Mouse (Mus musculus) adipocyte (in vitro differentiated cells): ENCODE results near the gene Tm7sf2.

Experiments used
- DNase-seq: peaks from one replicate; pipeline ENCODE4 v3.0.0-alpha.2; 2016; ENCODE audit warnings: low spot score

Tm7sf2 gene

DNA sequence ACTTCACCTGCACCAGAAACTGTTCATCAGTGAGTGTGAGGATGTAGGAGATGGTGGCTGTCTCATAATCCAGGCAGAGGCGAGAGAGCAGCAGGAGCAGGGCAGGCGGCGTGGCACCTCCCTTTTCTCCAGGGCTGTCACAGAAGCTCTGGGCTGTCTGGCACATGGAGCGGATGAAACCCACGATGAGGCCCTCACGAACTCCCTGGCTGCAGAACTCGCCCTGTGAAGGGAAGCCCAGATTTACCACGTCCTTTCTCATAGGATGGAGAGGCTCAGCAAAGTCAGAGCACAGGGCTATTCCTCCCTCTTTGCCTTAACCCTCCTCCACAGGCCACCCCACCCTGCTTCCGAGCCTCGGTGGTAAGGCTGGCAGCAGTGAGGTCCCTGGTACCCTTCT lies 1.7 kb upstream of the Tm7sf2 start:
- no peak for DNase-seq

GRCm38 (mm10) chr19:6068951-6069350 lies 778 bp upstream of the Tm7sf2 start:
- no peak for DNase-seq

- DNase-seq, result peak; percentile 78
Measured at GRCm38 (mm10) chr19:6067011-6067723, 1.0 kb downstream of the Tm7sf2 start.

DNA sequence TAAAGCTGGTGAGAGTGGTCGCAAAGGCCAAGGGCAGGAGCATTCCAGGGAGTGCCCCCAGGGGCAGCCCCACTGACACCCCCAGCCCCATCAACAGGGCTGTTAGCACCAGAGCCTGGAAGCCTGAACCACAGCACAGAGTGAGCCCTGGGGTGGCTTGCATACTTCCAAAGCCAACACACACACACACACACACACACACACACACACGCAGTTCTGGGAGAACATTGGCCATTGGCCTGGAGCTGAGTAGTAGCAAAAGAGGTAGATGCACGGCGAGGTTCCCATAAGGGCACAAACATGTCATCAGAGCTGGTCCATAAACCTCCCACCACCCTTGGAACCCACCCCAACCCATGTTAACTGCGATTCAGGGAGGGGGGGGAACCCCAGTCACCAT lies 1.6 kb downstream of the Tm7sf2 start:
- DNase-seq, result no peak

DNA sequence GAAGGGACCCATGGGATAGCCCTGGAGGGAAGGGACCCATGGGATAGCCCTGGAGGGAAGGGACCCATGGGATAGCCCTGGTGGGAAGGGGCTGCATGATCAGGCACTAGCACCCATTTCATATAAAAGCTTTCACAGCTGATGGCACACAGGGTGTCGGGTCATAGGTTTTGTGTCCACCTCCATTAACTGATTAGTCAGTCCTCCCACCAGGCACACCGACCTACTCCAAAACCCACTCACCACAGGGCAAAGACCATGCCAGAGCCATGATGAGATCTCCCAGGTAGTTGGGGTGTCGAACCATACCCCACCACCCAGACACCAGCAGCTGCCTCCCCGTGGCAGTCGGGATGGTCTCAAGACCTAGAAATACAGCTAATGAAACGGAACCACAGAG lies 5.1 kb downstream of the Tm7sf2 start:
- DNase-seq, result no peak

DNA sequence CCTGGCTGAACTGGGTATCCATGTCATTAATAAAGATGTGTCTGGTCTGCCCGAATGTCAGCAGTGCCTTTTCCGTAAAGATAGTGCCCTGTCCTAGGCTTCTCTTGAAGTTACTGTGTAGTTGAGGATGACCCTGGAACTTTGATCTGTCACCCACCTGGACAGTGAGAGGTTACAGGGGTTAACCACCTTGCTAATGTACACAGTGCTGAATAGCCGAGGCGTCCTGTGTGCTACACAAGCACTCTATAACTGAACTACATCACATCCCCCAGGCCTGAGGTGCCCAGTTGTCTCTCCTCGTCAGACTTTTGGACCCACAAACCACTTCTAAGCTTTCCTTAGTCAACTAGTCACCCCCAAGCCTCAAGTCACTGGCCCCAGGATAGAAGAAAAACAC lies 5.8 kb downstream of the Tm7sf2 start:
- DNase-seq, result no peak

DNA sequence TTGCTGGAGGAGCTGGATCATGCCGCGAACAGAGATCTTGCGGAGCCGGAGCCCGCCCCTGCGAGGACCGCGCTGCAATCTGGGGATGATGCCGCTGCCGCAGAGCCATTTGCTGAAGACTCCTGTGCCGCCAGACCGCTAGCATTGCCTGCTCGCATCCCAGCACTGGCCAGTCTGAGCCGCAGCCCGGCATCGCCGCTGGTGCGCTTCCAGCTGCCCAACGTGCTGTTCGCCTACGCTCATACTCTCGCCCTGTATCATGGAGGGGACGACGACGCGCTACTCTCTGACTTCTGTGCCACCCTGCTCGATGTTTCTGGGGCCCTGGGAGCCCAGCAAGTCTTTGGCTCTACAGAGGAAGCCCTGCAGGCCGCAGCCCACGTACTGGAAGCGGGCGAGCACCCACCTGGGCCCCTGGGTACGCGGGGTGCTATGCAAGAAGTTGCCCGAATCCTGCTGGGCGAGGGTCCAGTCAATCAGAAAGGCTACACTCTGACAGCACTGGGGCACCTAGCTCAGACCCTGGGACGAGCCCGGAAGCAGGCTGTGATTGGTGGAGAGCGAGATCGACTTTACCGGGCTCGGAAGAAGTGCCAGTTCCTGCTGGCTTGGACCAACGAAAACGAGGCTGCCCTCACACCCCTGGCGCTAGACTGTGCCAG lies 6.4 kb downstream of the Tm7sf2 start:
- peak; percentile 61 for DNase-seq

- peak; percentile 99 for DNase-seq
Measured at GRCm38 (mm10) chr19:6061021-6061533, 7.1 kb downstream of the Tm7sf2 start, which contains the start of gene Znhit2. Gene Znhit2 (plus strand): TSS chr19:6061192.

DNA sequence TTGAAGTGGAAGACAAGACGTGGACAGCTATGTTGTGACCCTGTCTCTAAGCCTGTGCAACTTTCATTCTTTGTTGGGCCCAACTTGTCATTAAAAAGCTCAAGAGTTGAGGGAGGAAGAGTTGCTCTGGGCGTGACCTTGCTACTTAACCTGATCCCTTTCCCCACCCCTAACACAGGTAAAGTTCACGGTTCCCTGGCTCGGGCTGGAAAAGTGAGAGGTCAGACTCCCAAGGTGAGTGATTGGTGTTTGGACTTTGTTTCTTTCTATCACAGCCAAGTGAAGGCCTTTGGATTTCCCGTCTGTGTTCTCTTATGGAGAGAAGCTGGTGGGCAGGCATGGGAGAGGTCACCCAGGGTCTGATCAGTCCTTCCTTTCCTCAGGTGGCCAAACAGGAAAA lies 9.2 kb downstream of the Tm7sf2 start:
- DNase-seq, result no peak

- peak; percentile 33 for DNase-seq
Measured at GRCm38 (mm10) chr19:6058513-6058912, 9.7 kb downstream of the Tm7sf2 start.

DNA sequence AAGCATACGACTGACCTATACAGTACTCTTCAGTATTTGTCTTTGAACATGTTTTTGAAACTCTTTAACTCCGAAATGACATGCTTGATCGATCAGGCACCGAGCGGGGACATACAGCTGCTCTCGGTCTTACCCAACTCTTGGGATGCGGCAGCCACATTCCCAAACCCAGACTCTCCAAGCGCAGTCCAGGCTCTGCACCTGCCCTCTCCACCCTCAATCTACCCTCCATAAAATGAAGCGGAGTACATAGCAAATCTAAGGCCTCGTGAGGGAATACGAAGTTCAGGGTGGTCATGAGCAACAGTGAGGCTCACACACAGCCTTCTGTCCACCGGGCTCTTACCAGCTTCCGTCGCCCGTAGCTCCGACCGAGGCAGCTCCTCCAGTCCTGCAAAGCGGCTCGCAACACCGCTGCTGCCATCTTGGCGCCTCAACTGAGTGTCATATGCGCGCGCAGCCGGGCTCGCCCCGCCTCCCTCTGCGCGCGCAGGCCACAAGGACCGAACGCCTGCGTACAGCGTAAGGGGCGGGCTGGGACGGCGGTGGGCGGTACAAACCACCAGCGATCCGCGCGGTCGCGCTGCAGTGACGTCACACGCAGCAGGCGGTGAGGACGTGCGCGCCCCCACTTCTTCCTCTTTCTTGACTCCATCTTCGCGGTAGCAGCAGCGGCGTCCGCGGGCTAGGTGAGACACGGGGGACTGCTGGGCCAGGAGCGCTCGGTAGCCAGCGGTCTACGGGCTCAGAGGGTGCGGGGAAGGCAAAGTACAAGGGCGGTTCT lies 10.7 kb downstream of the Tm7sf2 start, which contains the start of the genes Mrpl49 and Fau:
Gene Mrpl49, minus strand, starts transcription at position 473 of the 784 bp plus-strand sequence.
Gene Fau, plus strand, starts transcription at position 532 of the 784 bp plus-strand sequence.
- peak; percentile 98 for DNase-seq

DNA sequence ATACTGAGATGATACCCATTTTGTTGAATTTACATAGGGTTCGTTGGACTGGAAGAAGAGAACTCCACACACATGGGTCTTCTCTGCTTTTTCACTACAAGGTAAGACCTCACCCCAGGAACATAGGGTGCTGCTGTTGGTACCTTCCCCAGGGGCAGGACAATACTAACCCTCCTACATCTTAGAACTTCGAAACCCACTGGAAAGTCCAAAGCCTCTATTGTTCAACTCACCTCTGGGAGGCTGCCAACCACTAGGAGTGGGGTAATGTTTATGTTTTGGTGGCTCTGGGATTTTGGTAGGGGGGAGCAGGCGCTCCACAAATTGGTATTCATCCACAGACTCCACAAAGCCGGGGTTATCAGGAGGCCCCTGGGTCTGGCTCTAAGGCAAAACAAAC lies 11.5 kb downstream of the Tm7sf2 start:
- no peak for DNase-seq

DNA sequence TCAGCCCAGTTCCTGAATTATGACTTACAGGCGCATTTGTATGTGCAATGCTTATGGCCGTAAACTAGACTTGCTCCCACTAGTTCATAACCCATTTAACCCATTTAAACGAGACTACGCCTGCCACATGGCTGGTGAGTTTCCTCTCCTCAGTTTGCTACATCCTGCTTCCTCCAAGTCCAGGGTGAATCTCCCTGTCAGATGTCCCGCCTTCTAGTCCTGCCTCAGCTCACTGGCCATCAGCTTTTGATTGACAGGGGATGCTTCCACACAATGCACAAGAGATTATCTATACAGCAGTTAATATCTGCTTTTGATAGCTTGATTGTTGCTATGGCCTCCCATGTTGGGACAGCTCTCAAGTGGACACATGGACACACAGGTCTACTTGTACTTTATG lies 13.9 kb downstream of the Tm7sf2 start:
- DNase-seq, result no peak

- DNase-seq, result peak; percentile 71
Measured at GRCm38 (mm10) chr19:6052516-6052915, 15.7 kb downstream of the Tm7sf2 start.

DNA sequence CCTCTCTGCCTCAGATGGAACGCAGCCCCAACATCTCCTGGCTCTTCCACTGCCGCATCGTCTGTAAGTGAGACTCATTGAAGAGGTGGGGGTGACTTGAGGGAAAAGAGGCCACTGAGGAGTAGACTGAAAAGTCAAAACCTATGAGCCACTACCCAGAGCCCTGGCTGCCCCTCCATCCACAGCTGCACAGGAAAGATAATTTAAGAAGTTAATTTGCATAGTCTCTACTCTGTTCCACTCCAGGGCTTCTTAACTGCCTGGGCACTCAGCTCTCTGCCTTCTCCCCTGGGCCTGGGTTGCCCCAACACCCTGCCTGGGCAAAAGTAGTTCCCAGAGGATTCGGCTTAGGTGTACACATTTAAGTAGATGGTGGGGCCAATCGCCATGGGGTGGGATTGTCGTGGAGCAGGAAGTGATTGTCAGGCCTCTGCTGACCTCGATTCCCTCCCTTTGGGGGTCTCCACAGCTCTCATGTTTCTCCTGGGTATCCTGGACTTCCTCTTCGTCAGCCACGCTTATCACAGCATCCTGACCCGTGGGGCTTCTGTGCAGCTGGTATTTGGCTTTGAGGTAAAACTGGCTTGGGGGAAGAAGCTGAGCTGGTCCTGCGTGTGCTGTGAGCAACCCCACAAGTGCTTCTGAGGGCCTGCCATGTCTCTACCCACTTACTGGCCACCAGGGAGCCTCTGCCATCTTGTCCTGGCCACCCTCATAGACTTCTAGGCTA lies 19.3 kb downstream of the Tm7sf2 start:
- no peak for DNase-seq

DNA sequence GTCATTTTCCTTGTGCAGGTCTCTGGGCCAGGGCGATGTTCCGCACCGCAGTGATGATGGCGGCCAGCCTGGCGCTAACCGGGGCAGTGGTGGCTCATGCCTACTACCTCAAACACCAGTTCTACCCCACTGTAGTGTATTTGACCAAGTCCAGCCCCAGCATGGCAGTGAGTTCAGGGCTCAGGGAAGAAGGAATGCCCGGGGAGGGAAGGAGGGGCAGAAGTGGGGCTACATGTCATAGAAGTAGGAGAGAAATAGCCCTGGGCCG lies 20.3 kb downstream of the Tm7sf2 start:
- DNase-seq, result no peak

DNA sequence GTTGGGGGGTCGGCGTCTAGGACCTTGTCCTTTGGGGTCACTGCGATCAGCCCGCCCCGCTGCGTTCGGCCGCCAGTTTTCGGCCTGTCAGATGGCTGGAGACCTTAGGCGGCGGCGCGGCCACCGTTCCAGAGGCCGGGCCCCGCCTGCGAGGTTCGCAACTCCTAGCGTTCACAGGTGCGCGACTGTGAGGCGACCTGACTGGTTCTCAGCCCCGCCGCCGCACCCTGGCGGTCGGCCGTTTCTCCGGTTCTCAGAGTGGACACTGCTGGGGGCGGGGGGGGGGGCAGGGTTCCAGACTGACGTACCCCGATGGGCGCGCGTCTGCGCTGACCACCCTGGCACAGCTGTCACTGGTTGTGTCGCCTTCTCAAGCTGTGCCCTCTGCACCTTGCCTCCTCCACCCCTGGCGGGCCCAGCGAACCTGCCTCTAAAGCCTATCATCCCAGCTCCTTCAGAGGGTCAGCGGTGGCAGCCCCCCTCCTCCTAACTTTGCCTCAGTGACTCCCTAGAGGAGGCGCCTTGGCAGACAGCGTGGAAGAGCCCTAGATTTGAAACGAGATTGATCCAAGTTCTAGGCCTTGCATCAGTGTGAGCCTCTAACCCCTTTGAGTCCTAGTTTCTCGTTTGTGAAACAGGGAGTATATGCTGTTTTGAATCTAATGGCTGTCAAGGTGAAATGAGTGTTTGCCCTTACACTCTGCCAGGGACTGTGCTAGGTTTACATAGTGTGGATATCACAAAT lies 20.8 kb downstream of the Tm7sf2 start:
- DNase-seq, result peak; percentile 42

DNA sequence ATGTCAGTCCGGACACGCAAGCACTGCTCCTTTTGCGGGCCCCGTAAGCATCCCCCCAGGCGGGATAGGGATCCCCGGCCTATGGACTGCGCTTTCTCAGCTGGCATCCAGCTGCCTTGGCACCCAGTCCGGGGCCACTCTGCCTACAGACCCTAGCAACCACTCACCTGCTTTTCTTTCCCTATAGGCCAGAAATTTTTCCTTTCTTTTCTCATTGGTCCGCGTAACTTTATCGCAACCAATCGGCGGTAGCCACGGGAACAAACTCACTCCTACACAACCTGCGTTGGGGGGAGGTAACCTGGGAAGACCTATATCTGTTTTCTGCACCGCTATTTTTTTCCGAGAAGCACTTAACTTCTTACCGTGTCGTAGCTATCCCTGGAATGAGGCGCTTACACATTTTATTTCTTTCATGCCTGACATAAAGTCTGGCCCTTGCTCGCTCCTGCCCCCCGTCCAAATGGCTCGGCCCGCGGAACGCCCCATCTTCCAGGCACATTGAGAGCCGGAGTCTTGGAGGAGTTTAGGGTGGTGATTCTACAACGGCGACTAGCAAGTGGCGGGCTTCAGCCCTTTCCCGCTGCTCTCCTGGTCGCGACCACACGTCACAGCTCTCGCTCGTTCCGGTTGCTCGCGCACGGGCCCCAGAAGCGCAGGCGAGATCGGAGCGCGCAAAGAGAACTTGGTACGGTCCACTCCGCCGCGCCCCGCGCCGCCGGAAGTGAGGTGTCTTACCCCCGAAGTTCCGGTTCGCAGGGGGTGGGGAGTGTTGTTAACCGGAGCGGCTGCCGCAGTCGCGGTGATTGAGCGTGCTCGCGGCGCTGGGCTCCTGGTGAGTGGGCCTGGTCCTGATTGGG lies 21.6 kb downstream of the Tm7sf2 start, which contains the start of gene Syvn1:
Gene Syvn1, plus strand, starts transcription at position 283 of the 860 bp plus-strand sequence.
- DNase-seq, result peak; percentile 97

DNA sequence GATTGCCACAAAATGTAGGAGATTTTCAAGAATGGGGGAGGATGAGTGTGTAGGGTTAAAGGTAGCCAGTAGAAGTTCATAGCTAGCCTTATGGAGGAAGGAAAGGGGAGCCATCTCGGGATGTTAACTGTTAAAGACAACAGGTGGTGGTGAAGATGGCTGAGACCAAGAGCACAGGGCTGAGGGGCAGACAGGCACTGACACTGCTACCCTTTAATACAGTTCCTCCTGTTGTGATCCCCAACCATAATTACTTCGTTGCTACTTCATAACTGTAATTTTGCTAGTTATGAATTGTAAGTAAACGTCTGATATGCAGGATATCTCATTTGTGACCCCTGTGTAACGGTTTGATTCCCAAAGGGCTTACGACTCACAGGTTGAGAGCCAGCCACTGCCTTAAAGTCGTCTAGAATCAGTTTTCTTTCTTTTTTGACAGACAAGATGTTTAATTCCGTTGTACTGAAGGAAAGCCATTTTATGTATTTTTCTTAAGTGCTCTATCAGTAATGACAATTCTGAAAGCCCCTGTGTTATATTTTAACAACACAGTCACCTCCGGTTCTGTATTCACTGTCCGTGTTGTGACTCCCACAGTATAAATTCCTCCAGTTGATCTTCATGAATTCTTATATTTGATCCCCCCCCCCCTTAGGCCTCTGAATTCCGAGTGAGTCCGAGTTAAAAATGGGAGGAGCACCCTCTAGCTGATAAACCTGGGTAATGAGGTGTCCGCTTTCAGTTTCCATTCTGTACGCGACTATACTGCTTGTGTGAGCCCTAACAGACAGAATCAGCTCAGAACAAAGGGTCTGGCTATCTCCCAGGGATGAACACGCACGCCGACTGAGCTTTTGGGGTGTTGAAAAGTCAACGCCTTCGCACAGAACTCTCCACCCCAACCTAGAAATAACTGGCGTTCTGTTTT lies 22.5 kb downstream of the Tm7sf2 start:
- peak; percentile 77 for DNase-seq
